Mouse (Mus musculus) G1E (cell line): ENCODE data around the gene Golph3.

ENCODE experiments used
- CTCF ChIP-seq: IDR thresholded peaks from 2 replicates; pipeline ENCODE4 v1.5.1; 2012; ENCODE audit warnings: low read depth, low read length, inconsistent platforms, mixed read lengths
- GATA2 ChIP-seq: IDR thresholded peaks from 2 replicates; pipeline ENCODE4 v1.6.1; 2012; ENCODE audit warnings: low read depth, low read length, inconsistent platforms, borderline replicate concordance

DNA sequence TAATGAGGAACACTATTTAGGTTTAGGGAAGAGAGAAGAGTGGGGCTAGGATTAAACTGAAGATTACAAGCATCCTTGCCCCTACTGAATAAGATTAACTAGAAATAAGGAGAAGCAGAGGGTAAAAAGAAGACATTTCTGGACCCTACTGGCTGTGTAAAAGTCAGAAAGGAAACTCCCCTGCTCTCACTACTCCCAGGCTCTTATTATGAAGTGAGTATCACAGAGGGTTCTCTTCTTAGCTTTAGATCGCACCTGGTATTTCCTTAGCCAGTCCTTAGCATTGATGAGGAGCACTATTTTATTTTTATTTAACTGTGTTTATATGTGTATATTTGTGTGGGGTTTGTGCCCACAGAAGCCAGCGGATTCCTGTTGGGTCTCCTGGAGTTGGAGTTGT is 25.0 kb upstream of the Golph3 start:
- no peak for TF ChIP-seq CTCF
- TF ChIP-seq GATA2, result no peak
